Mouse (Mus musculus): ENCODE measurements around the gene Dock10. TPM values are rescaled to one million over a fixed set of nuclear protein-coding genes. Genes with fewer than 3 reads are reported as not detected.
A peak's percentile ranks its signal among the peaks of the same experiment; 100 is the strongest.

Dock10 gene
- polyA plus RNA-seq, 2 experiments, result 3.5 to 3.6 TPM

GRCm38 (mm10) chr1:80765504-80765903, 7.2 kb upstream of the Dock10 start:
- Histone ChIP-seq H3K27ac (no peak overlapping the region), H3K9ac (replicated peaks) (no peak overlapping the region), H3K4me1 (replicated peaks; ENCODE audit: control insufficient read depth in 2 of 2, insufficient read depth in 2 of 2, low read length in 1 of 2) (no peaks in the 10 kb centered on the region), H3K4me2 (ENCODE audit: low read depth) (no peak overlapping the region), H3K4me3 (ENCODE audit: insufficient read depth in 1 of 2, low read depth in 2 of 2, low read length in 2 of 2) (no peak overlapping the region), H3K9me3 (ENCODE audit: control insufficient read depth, low read length) (no peaks in the 10 kb centered on the region), H3K27me3 (ENCODE audit: control insufficient read depth, insufficient read depth, low read length) (no peaks in the 10 kb centered on the region), H3K36me3 (replicated peaks; ENCODE audit: control insufficient read depth, insufficient read depth, low read depth) (no peaks in the 10 kb centered on the region)
- ATAC-seq (ENCODE audit: insufficient read depth) (no peak), DNase-seq (ENCODE audit: low read depth in 3 of 3, low spot score in 3 of 3) (no peak)
- TF ChIP-seq EP300 (IDR thresholded peaks at IDR 0.05; ENCODE audit: low read depth), result no peak
- no peak for TF ChIP-seq CTCF (IDR thresholded peaks at IDR 0.05; ENCODE audit: low read depth)
- 40% methylated on average over 2 of the region's 2 CpGs for WGBS (ENCODE audit: insufficient replicate concordance)

- Histone ChIP-seq H3K4me1 (replicated peaks; ENCODE audit: control insufficient read depth in 2 of 2, insufficient read depth in 2 of 2, low read length in 1 of 2) (no peaks in the 10 kb centered on the region; a peak in 1 of 4 replicates), H3K36me3 (replicated peaks; ENCODE audit: control insufficient read depth, insufficient read depth, low read depth) (no peaks in the 10 kb centered on the region), H3K4me3 (ENCODE audit: insufficient read depth in 1 of 2, low read depth in 2 of 2, low read length in 2 of 2) (no peak overlapping the region), H3K27me3 (ENCODE audit: control insufficient read depth, insufficient read depth, low read length) (peaks cover 6% of the 10 kb centered on the region; the same call in 1 of the 2 replicates), H3K9me3 (ENCODE audit: control insufficient read depth, low read length) (no peaks in the 10 kb centered on the region), H3K27ac (no peak overlapping the region), H3K9ac (replicated peaks) (no peak overlapping the region), H3K4me2 (ENCODE audit: low read depth) (no peak overlapping the region)
- TF ChIP-seq CTCF (IDR thresholded peaks at IDR 0.05; ENCODE audit: low read depth) (no peak), EP300 (IDR thresholded peaks at IDR 0.05; ENCODE audit: low read depth) (no peak)
- no peak for ATAC-seq (ENCODE audit: insufficient read depth)
- DNase-seq (ENCODE audit: low read depth in 3 of 3, low spot score in 3 of 3), result no peak
- 28% methylated on average over 4 of the region's 4 CpGs for WGBS (ENCODE audit: insufficient replicate concordance)
These were observed 5.0 kb upstream of the Dock10 start for GRCm38 (mm10) chr1:80763042-80763950.

GRCm38 (mm10) chr1:80758798-80759184, 464 bp upstream of the Dock10 start:
- Histone ChIP-seq H3K4me1 (replicated peaks; ENCODE audit: control insufficient read depth in 2 of 2, insufficient read depth in 2 of 2, low read length in 1 of 2) (no peaks in the 10 kb centered on the region; a peak in 2 of 4 replicates), H3K27me3 (ENCODE audit: control insufficient read depth, insufficient read depth, low read length) (peaks cover 11% of the 10 kb centered on the region; the same call in 1 of the 2 replicates), H3K4me3 (ENCODE audit: insufficient read depth in 1 of 2, low read depth in 2 of 2, low read length in 2 of 2) (peak overlapping the region; percentile 51 to 58), H3K9me3 (ENCODE audit: control insufficient read depth, low read length) (no peaks in the 10 kb centered on the region), H3K4me2 (ENCODE audit: low read depth) (peak overlapping the region; percentile 55), H3K36me3 (replicated peaks; ENCODE audit: control insufficient read depth, insufficient read depth, low read depth) (no peaks in the 10 kb centered on the region), H3K27ac (no peak overlapping the region), H3K9ac (replicated peaks) (no peak overlapping the region)
- no peak for DNase-seq (ENCODE audit: low read depth in 3 of 3, low spot score in 3 of 3)
- TF ChIP-seq EP300 (IDR thresholded peaks at IDR 0.05; ENCODE audit: low read depth) (no peak), CTCF (IDR thresholded peaks at IDR 0.05; ENCODE audit: low read depth) (no peak)
- WGBS (ENCODE audit: insufficient replicate concordance), result 15% methylated on average over 6 of the region's 6 CpGs
- no peak for ATAC-seq (ENCODE audit: insufficient read depth)

GRCm38 (mm10) chr1:80757650-80757976, 714 bp downstream of the Dock10 start:
- Histone ChIP-seq H3K36me3 (replicated peaks; ENCODE audit: control insufficient read depth, insufficient read depth, low read depth) (no peaks in the 10 kb centered on the region), H3K27ac (no peak overlapping the region), H3K9me3 (ENCODE audit: control insufficient read depth, low read length) (no peaks in the 10 kb centered on the region), H3K4me3 (ENCODE audit: insufficient read depth in 1 of 2, low read depth in 2 of 2, low read length in 2 of 2) (peak overlapping the region; percentile 49 to 51; a peak in 3 of 4 replicates), H3K4me1 (replicated peaks; ENCODE audit: control insufficient read depth in 2 of 2, insufficient read depth in 2 of 2, low read length in 1 of 2) (no peaks in the 10 kb centered on the region; a peak in 2 of 4 replicates), H3K9ac (replicated peaks) (no peak overlapping the region), H3K27me3 (ENCODE audit: control insufficient read depth, insufficient read depth, low read length) (peaks cover 11% of the 10 kb centered on the region; the same call in 1 of the 2 replicates), H3K4me2 (ENCODE audit: low read depth) (peak overlapping the region; percentile 55)
- WGBS (ENCODE audit: insufficient replicate concordance), result under 1% methylated on average over 6 of the region's 6 CpGs
- DNase-seq (ENCODE audit: low read depth in 3 of 3, low spot score in 3 of 3) (no peak), ATAC-seq (ENCODE audit: insufficient read depth) (no peak)
- no peak for TF ChIP-seq EP300 (IDR thresholded peaks at IDR 0.05; ENCODE audit: low read depth)
- no peak for TF ChIP-seq CTCF (IDR thresholded peaks at IDR 0.05; ENCODE audit: low read depth)
